Mouse (Mus musculus) forebrain, embryonic 11.5 days (tissue): ENCODE measurements at regions not wholly inside any gene's neighbourhood (a gene's known extent, or its start where the extent isn't known, plus 50 kb on each side); places are given as distances from the start of the nearest gene placed in this dataset.

Source experiments
- ATAC-seq: fragments of 200-750 bp; cut with Nextera tagmentation; replicated peaks from 2 replicates; pipeline ENCODE4 v1.8.0; 2017; ENCODE audit warnings: moderate TSS enrichment; ENCODE audit not compliant: low FRiP score
- DNase-seq: peaks from one replicate; pipeline ENCODE4 v3.0.0-alpha.2; 2017; ENCODE audit warnings: low spot score
- H3K27ac ChIP-seq: fragments of 300-500 bp; sonication (generic); 2 replicates; pipeline ENCODE4 v1.5.1; 2014; ENCODE audit warnings: low read depth, low read length
- H3K27me3 ChIP-seq: fragments of 300-500 bp; sonication (generic); 2 replicates; pipeline ENCODE4 v1.6.1; 2014; ENCODE audit warnings: mild to moderate bottlenecking, low read length, mixed read lengths; ENCODE audit not compliant: control insufficient read depth, insufficient read depth
- H3K36me3 ChIP-seq: fragments of 300-500 bp; sonication (generic); 2 replicates; pipeline ENCODE4 v1.6.1; 2014; ENCODE audit warnings: mild to moderate bottlenecking, low read length, moderate library complexity, mixed read lengths; ENCODE audit not compliant: control insufficient read depth, insufficient read depth
- H3K4me1 ChIP-seq: fragments of 300-500 bp; sonication (generic); replicated peaks from 2 replicates; pipeline ENCODE4 v1.6.1; 2014; ENCODE audit warnings: low read length, mixed read lengths; ENCODE audit not compliant: control insufficient read depth, insufficient read depth
- H3K4me2 ChIP-seq: fragments of 300-500 bp; sonication (generic); 2 replicates; pipeline ENCODE4 v1.6.1; 2014; ENCODE audit warnings: low read depth, mild to moderate bottlenecking, low read length, moderate library complexity, mixed read lengths; ENCODE audit not compliant: severe bottlenecking
- H3K4me3 ChIP-seq: fragments of 300-500 bp; sonication (generic); 2 replicates; pipeline ENCODE4 v1.5.1; 2014; ENCODE audit warnings: low read depth, low read length
- H3K9ac ChIP-seq: fragments of 300-500 bp; sonication (generic); 2 replicates; pipeline ENCODE4 v1.6.1; 2014; ENCODE audit warnings: low read length
- H3K9me3 ChIP-seq: fragments of 300-500 bp; sonication (generic); 2 replicates; pipeline ENCODE4 v1.6.1; 2016; ENCODE audit warnings: low read length, mixed read lengths; ENCODE audit not compliant: control insufficient read depth
- WGBS: fragments of 180-500 bp; shearing (Covaris S2); extraction: QIAGEN DNeasy Blood & Tissue Kit; methylation state at CpG from one replicate; pipeline ENCODE4 v1.1.7; 2014; 5-methylcytosine and 5-hydroxymethylcytosine counted together

DNA sequence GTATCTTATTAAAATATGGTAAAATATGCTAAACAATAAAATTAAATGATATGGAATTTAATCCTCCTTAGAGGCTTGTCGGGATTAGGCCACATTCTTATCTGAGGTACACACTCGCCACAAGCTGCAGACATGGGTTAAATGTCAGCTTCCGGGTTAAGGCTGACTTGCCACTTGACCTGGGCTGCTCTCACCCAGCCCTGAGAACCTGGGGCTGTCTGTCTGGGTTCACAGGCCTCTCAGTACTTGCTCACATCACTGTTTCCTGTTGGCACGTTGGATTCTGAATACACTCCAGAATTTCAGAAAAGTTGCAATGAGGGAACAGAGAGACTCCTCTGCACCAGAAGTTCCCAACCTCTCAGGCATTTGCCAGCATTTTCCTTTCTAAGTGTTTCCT lies 465.9 kb downstream of the Ccdc171 start:
- H3K9me3 ChIP-seq, result no peaks in the 10 kb centered on the region
- WGBS, result 29% methylated on average over 4 of the region's 4 CpGs

DNA sequence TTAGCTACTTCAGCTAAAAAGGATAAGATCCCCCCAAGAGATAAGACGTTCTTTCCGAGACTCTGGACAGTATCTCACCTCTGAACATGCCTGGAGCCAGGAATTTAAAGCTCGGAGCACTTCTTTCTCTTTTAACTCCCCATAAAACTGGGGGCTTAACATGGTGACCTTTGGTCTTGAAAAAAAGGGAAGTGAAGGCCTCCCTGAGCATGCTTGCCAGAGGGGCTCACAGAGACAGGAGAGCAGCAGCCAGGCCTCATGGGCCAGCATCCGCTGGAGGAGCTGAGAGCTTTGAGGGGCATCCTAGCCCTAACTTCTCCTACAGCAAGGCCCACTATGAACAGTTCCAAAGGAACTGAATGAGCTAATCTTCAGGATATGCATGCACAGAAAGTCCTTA lies 471.7 kb downstream of the Ccdc171 start:
- no peaks in the 10 kb centered on the region for H3K27me3 ChIP-seq
- no peak for DNase-seq
- H3K9ac ChIP-seq, result no peak overlapping the region
- H3K4me3 ChIP-seq, result no peak overlapping the region
- H3K36me3 ChIP-seq, result no peaks in the 10 kb centered on the region
- no peak for ATAC-seq
- H3K27ac ChIP-seq, result no peak overlapping the region
- WGBS, result 75% methylated on average over 4 of the region's 4 CpGs
- peaks cover 3% of the 10 kb centered on the region; the same call in 1 of the 2 replicates for H3K4me1 ChIP-seq
- H3K9me3 ChIP-seq, result no peaks in the 10 kb centered on the region
- H3K4me2 ChIP-seq, result no peak overlapping the region

More for the DNA sequence above, 465.9 kb downstream of the Ccdc171 start:
- ATAC-seq, result no peak; the same call in 1 of the 2 replicates
- Histone ChIP-seq H3K27ac (no peak overlapping the region), H3K36me3 (no peaks in the 10 kb centered on the region), H3K9ac (no peak overlapping the region), H3K4me2 (no peak overlapping the region), H3K4me3 (no peak overlapping the region), H3K27me3 (no peaks in the 10 kb centered on the region), H3K4me1 (peaks cover 7% of the 10 kb centered on the region; the same call in 1 of the 2 replicates)
- DNase-seq, result no peak

DNA sequence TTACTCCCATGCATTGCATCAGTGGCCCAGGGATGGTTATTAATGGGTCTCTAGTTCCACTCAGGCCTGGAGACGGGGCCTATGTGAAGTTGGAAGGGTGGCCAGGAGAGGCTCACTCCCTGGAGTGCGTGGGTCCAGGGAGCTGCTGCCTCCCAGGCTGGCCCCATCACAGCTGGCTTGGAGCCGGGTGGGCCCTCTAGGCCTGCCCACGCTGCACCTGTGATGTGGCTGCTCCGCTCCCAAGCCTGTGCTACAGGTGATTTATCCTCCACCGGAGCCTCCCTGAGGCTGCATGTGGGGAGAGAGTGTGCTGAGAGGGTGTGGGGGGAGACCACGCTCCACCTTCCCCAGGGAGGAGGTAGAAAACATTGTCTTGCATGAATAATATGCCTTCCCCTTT lies 476.3 kb downstream of the Ccdc171 start:
- H3K9ac ChIP-seq, result no peak overlapping the region
- 81% methylated on average over 7 of the region's 7 CpGs for WGBS

DNA sequence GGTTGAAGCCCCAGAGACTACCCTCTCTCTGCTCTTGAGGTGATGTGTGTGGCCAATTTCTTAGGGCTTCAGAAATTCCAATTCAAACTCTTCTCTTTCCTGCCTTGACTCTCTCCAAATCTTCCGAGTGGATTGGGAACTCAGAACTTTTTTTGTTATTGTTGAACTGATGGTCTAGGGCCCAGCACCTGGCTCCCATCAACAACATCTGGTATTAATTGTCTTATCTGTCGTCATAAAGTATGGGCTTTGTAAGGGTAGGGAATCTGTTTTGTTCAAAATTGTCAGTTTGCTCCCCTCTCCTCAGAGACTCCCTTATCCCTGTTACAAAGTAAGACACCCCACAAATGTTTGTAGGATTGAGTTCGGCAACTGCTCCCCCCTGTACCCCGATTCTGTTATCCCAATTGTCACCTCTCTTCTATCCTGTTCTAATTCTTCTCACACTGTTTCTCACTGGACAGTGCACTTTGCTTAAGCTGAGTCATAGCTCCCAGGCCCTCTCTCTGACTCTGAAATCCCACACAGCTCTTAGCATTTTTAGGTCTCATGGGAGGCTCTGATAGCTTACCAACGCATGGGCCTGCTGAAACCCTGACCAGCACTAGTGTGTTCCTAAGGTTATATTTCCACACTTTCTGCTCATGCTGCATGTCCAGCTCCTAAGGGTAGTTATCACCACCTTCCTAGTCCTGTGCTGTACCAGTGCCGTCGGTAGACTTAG lies 478.9 kb downstream of the Ccdc171 start:
- Histone ChIP-seq H3K4me1 (peaks cover 3% of the 10 kb centered on the region; the same call in 1 of the 2 replicates), H3K36me3 (no peaks in the 10 kb centered on the region), H3K9me3 (no peaks in the 10 kb centered on the region), H3K4me2 (no peak overlapping the region), H3K27me3 (no peaks in the 10 kb centered on the region), H3K4me3 (no peak overlapping the region), H3K9ac (no peak overlapping the region), H3K27ac (no peak overlapping the region)
- 82% methylated on average over 7 of the region's 7 CpGs for WGBS
- ATAC-seq, result no peak
- DNase-seq, result no peak

More for the DNA sequence above, 476.3 kb downstream of the Ccdc171 start:
- H3K36me3 ChIP-seq, result no peaks in the 10 kb centered on the region
- H3K4me1 ChIP-seq, result peaks cover 3% of the 10 kb centered on the region; the same call in 1 of the 2 replicates
- no peak for ATAC-seq
- no peaks in the 10 kb centered on the region for H3K9me3 ChIP-seq
- H3K4me3 ChIP-seq, result no peak overlapping the region
- DNase-seq, result no peak
- no peak overlapping the region for H3K4me2 ChIP-seq
- no peaks in the 10 kb centered on the region for H3K27me3 ChIP-seq
- no peak overlapping the region for H3K27ac ChIP-seq

DNA sequence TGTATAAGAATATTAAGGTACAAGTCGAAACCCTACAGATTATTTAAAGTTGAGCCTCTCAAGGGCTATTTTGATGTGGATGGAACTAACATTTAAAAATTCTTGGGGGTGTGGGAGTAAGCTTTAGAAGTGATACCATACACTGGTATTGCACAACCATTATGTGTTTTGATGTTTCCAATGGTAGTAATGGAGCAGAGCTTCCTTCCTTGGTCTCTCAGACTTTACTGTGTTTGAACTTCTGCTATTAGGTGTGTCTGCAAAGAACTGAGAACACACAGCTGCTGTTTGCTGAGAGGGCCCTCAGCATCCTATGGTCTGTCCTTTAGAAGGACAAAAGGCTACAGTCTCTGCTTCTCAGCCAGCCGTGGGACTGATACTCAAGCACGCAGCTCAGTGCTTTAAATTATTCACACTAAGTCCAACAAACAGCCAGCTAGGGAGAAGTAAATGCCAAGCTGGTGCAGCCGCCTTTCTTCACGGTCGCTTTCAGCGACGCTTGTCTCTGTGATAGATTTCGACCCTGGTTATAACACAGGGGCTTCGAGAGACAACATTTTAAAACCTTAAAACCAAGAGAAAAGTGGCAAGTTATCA lies 479.5 kb downstream of the Ccdc171 start:
- Histone ChIP-seq H3K4me1 (peaks cover 3% of the 10 kb centered on the region; the same call in 1 of the 2 replicates), H3K9me3 (no peaks in the 10 kb centered on the region), H3K27ac (no peak overlapping the region), H3K4me3 (no peak overlapping the region), H3K4me2 (no peak overlapping the region), H3K36me3 (no peaks in the 10 kb centered on the region), H3K9ac (no peak overlapping the region), H3K27me3 (no peaks in the 10 kb centered on the region)
- 81% methylated on average over 10 of the region's 10 CpGs for WGBS
- ATAC-seq (no peak), DNase-seq (no peak)

DNA sequence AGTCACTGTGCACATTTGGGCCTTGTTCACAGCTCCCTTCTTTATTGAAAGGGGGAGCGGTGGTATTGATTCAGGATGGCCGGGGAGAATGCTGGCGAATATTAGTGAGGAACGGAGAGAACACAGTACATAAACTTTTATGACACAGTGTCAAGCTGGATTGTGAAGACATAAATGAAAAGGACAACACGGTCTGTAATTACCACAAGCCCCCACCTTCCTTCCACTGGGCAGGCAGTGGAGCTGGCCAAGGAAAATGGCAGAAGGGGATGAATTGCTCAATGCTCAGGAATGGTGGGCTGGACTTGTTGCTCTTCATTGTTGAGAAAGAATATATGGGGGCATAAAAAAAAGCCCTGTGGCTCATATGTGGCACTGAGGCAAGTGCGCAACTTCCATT lies 486.6 kb downstream of the Ccdc171 start:
- H3K4me1 ChIP-seq, result no peaks in the 10 kb centered on the region
- H3K9me3 ChIP-seq, result no peaks in the 10 kb centered on the region
- H3K36me3 ChIP-seq, result no peaks in the 10 kb centered on the region
- no peaks in the 10 kb centered on the region for H3K27me3 ChIP-seq
- no peak overlapping the region for H3K4me2 ChIP-seq
- no peak overlapping the region for H3K9ac ChIP-seq
- DNase-seq (no peak), ATAC-seq (no peak)
- 93% methylated on average over 6 of the region's 6 CpGs for WGBS
- no peak overlapping the region for H3K4me3 ChIP-seq
- no peak overlapping the region for H3K27ac ChIP-seq

DNA sequence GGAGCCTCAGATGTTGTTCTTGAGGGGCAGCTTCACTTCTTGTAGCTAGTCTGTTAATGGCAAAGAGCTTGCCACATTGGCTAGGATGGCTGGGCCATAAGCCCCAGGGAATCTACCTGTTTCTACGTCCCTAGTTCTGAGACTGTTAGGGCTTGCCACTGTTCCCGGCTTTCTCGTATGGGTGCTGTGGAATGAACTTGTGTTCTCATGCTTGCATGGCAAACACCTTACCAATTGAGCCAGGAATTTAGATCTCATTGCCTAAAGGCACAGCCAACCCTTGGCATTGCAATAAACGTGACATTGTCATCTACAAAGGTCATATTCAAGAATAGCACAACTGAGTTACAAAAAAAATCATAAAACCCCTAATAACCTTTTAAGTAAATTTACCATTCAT lies 489.8 kb downstream of the Ccdc171 start:
- WGBS, result 87% methylated on average over 4 of the region's 4 CpGs
- Histone ChIP-seq H3K9ac (no peak overlapping the region), H3K4me3 (no peak overlapping the region), H3K4me1 (no peaks in the 10 kb centered on the region), H3K27ac (no peak overlapping the region), H3K36me3 (no peaks in the 10 kb centered on the region), H3K27me3 (no peaks in the 10 kb centered on the region), H3K4me2 (no peak overlapping the region), H3K9me3 (no peaks in the 10 kb centered on the region)
- DNase-seq (no peak), ATAC-seq (no peak)

DNA sequence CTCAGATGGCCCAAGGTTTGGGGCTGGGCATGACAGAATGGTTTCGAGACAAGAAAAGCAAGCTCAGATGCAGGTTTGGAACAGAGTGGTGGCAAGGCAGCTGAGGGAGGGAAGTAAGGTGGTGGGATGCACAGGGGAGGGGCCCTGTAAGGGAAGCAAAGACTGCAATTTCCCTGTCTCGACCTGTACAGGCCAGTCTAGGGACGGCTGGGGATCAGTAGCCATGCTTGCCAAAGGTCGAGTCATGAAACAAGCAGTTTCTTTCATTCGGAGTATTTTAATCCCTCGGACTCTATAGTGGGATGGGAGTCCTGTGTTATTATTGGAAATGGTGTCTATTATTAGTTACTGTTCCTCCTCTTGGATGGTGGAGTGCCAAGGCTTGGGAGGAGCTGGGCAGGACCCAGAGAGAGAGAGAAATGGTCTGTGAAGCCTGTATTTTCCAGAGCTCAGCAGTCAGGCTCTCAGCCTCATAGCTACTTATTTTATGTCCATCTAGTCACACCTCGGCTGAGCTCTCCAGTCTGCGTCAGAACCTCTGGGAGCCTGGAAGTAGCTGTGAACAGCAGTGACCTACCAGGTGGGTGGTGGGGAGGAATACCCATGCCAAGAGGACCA lies 490.3 kb downstream of the Ccdc171 start:
- no peaks in the 10 kb centered on the region for H3K4me1 ChIP-seq
- no peak overlapping the region for H3K9ac ChIP-seq
- no peak overlapping the region for H3K4me2 ChIP-seq
- no peak for DNase-seq
- no peaks in the 10 kb centered on the region for H3K36me3 ChIP-seq
- H3K4me3 ChIP-seq, result no peak overlapping the region
- no peaks in the 10 kb centered on the region for H3K9me3 ChIP-seq
- no peak for ATAC-seq
- 83% methylated on average over 8 of the region's 8 CpGs for WGBS
- H3K27ac ChIP-seq, result no peak overlapping the region
- no peaks in the 10 kb centered on the region for H3K27me3 ChIP-seq
